Mouse (Mus musculus) hindbrain, postnatal 0 days (tissue): ENCODE data around the gene Cchcr1. TPM values are rescaled to one million over a fixed set of nuclear protein-coding genes. Genes with fewer than 3 reads are reported as not detected.
"Not testable (repeated sequence)": the region's sequence is repeated elsewhere in the genome, so short reads cannot be mapped to it uniquely, and the experiment has no call there.

Source experiments
- ATAC-seq: fragments of 200-750 bp; cut with Nextera tagmentation; 2 replicates; pipeline ENCODE4 v1.8.0; 2017; ENCODE audit warnings: mild to moderate bottlenecking, moderate TSS enrichment, moderate library complexity
- DNase-seq: peaks from one replicate; pipeline ENCODE4 v3.0.0-alpha.2; 2015; ENCODE audit warnings: low spot score
- H3K27ac ChIP-seq: fragments of 300-500 bp; sonication (generic); 2 replicates; pipeline ENCODE4 v1.5.1; 2014; ENCODE audit warnings: mild to moderate bottlenecking
- H3K27me3 ChIP-seq: fragments of 300-500 bp; sonication (generic); 2 replicates; pipeline ENCODE4 v1.6.1; 2014; ENCODE audit warnings: low read length, mixed read lengths; ENCODE audit not compliant: insufficient read depth
- H3K36me3 ChIP-seq: fragments of 300-500 bp; sonication (generic); 2 replicates; pipeline ENCODE4 v1.6.1; 2014; ENCODE audit warnings: low read length, mixed read lengths; ENCODE audit not compliant: insufficient read depth
- H3K4me1 ChIP-seq: fragments of 300-500 bp; sonication (generic); 2 replicates; pipeline ENCODE4 v1.6.1; 2014; ENCODE audit warnings: antibody characterized with exemption, low read length, mixed read lengths; ENCODE audit not compliant: insufficient read depth
- H3K4me2 ChIP-seq: fragments of 300-500 bp; sonication (generic); 2 replicates; pipeline ENCODE4 v1.6.1; 2014; ENCODE audit warnings: low read depth, mild to moderate bottlenecking, low read length, moderate library complexity, mixed read lengths
- H3K4me3 ChIP-seq: fragments of 300-500 bp; sonication (generic); 2 replicates; pipeline ENCODE4 v1.5.1; 2014; ENCODE audit warnings: low read length
- H3K9ac ChIP-seq: fragments of 300-500 bp; sonication (generic); replicated peaks from 2 replicates; pipeline ENCODE4 v1.6.1; 2014; ENCODE audit warnings: mild to moderate bottlenecking, low read length, moderate library complexity, mixed read lengths
- H3K9me3 ChIP-seq: fragments of 300-500 bp; sonication (generic); 2 replicates; pipeline ENCODE4 v1.6.1; 2016; ENCODE audit warnings: low read length, mixed read lengths
- CTCF ChIP-seq: IDR thresholded peaks from 2 replicates; pipeline ENCODE4 v1.5.1; 2016; ENCODE audit warnings: antibody characterized with exemption, control low read depth, low read depth
- WGBS: fragments of 180-500 bp; shearing (Covaris S2); extraction: QIAGEN DNeasy Blood & Tissue Kit; methylation state at CpG from one replicate; pipeline ENCODE4 v1.1.7; 2014; 5-methylcytosine and 5-hydroxymethylcytosine counted together
- polyA plus RNA-seq: library from polyadenylated mRNA; unstranded; fragments of >200 nt; fragmentation: Nextera tagmentation; extraction: Ambion mirVana; gene quantifications from 2 replicates; pipeline ENCODE4 v1.2.1, GENCODE M21; 2015
- total RNA-seq: library from RNA; depleted of rRNA; stranded (reverse); fragments of >200 nt; gene quantifications from 2 replicates; pipeline ENCODE4 v1.2.3, GENCODE M21; 2014

The Cchcr1 gene
- total and polyA plus RNA-seq, 2 experiments from 2014 or later, result 4.5 to 5.5 TPM

DNA sequence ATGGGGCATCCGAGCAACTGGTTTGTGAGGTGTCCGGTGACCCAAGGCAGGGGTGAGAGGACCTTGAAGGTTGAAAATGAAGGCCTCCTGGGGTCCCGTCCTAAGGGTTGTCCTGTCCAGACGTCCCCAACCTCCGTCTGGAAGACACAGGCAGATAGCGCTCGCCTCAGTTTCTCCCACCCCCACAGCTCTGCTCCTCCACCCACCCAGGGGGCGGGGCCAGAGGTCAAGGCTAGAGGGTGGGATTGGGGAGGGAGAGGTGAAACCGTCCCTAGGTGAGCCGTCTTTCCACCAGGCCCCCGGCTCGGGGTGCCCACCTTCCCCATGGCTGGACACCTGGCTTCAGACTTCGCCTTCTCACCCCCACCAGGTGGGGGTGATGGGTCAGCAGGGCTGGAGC, 11.1 kb upstream of the Cchcr1 start, which contains the start of gene Pou5f1:
Pou5f1 (plus strand) TSS at position 243 of the 400 bp plus-strand sequence.
- H3K9ac ChIP-seq, result no peak within 1 kb of the TSS
- DNase-seq (no peak), ATAC-seq (no peak)
- H3K4me1 ChIP-seq, result no peaks in the 10 kb centered on the region
- no peak within 1 kb of the TSS for H3K4me2 ChIP-seq
- H3K36me3 ChIP-seq, result no peaks in the 10 kb centered on the region
- H3K27me3 ChIP-seq, result peaks cover 5% of the 10 kb centered on the region; the same call in 1 of the 2 replicates
- H3K9me3 ChIP-seq, result no peaks in the 10 kb centered on the region
- no peak within 1 kb of the TSS for H3K4me3 ChIP-seq
- TF ChIP-seq CTCF, result no peak
- no peak within 1 kb of the TSS for H3K27ac ChIP-seq
- WGBS, result 31% methylated on average over 13 of the region's 13 CpGs

DNA sequence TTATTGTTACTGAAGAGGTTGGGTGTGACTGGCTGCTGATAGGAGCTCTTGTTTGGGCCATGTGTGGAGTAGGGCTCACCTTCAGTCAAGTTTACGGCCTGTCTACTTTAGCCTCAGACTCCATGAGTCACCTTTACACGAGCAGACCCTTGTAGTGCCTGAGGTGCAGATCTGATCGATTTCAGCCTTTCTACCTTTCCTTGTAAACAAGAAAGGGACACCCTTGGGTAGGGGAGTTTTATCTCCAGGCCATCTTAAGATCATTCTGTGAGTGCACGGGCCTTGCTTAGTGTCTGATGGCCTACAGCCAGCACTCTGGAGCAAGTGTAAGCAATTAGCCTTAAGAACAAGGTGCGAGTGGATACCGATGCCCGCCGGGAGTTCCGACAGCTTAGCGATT, 10.0 kb upstream of the Cchcr1 start:
- no peak overlapping the region for H3K9ac ChIP-seq
- H3K4me2 ChIP-seq, result no peak overlapping the region
- H3K4me1 ChIP-seq, result no peaks in the 10 kb centered on the region
- H3K27ac ChIP-seq, result no peak overlapping the region
- ATAC-seq, result no peak
- no peak overlapping the region for H3K4me3 ChIP-seq
- DNase-seq, result no peak
- peaks cover 5% of the 10 kb centered on the region; the same call in 1 of the 2 replicates for H3K27me3 ChIP-seq
- H3K36me3 ChIP-seq, result no peaks in the 10 kb centered on the region
- WGBS, result 21% methylated on average over 10 of the region's 10 CpGs
- no peak for TF ChIP-seq CTCF
- no peaks in the 10 kb centered on the region for H3K9me3 ChIP-seq

DNA sequence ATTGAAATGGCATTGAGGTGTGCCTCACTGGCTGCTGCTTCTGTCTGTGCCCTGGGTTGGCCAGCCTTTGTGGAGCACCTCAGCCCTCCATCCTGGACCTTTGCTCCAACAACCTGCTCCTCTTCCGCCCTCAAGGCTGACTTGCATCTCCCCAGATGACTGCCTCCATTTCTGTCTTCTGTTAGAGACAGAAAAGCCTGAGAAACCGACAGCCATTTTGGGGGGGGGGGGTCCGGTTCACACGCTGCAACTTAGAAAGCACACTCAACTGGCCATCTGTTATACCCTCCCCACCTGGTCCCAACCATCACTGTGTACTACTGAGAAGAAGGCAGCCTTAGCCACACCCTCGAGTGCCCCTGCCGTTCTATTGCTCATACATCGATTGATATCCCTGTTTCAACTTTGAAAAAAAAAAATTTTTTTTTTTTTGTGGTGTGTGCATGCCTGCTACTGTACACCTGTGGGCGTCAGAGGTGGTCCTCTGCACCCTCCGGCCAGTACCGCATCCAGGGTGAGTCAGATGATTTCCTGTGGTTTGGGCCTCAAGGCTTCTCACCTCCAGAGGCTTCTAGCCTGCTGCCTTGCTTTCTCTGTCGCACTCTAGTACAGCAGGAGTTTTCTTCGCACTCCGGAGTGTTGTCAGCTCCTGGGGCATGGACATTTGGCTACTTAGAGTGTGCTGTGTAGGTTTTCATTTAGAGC, 9.2 kb upstream of the Cchcr1 start:
- H3K4me2 ChIP-seq, result no peak overlapping the region
- ATAC-seq (no peak), DNase-seq (no peak)
- H3K9ac ChIP-seq, result no peak overlapping the region
- no peaks in the 10 kb centered on the region for H3K36me3 ChIP-seq
- 34% methylated on average over 13 of the region's 13 CpGs for WGBS
- H3K4me3 ChIP-seq, result no peak overlapping the region
- H3K4me1 ChIP-seq, result no peaks in the 10 kb centered on the region
- no peak for TF ChIP-seq CTCF
- H3K9me3 ChIP-seq, result no peaks in the 10 kb centered on the region
- H3K27me3 ChIP-seq, result peaks cover 5% of the 10 kb centered on the region; the same call in 1 of the 2 replicates
- no peak overlapping the region for H3K27ac ChIP-seq

DNA sequence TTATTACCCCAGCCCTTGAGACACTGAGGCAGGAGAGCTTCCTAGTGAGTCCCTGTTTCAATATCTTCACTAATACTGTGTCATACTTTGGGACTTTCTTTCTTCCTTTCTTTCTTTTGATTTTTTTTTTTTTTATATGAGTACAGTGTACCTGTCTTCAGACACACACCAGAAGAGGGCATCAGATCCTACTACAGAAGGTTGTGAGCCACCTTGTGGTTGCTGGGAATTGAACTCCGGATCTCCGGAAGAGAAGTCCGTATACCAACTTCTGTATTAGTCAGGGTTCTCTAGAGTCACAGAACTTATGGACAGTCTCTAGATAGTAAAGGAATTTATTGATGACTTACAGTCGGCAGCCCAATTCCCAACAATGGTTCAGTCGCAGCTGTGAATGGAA, 8.6 kb upstream of the Cchcr1 start:
- H3K9me3 ChIP-seq, H3K4me2 ChIP-seq, H3K27me3 ChIP-seq, H3K4me1 ChIP-seq, DNase-seq, H3K36me3 ChIP-seq, H3K9ac ChIP-seq, H3K4me3 ChIP-seq, ATAC-seq, H3K27ac ChIP-seq: not testable (repeated sequence)
- 49% methylated on average over 3 of the region's 5 CpGs for WGBS

DNA sequence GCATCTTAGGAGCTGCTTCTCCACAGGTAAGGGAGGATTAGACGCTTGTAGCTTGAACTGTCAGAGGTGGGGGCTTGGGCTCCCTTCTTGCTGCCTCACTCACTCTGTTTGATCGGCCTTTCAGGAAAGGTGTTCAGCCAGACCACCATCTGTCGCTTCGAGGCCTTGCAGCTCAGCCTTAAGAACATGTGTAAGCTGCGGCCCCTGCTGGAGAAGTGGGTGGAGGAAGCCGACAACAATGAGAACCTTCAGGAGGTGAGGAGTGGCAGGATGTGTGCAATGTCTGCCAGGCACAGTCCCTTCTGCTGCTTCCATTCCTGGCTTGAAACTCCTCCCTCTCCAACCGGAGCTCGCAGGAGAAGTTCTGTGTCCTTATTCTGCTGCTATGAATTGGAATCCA, 7.6 kb upstream of the Cchcr1 start:
- TF ChIP-seq CTCF, result peak; percentile 62
- Histone ChIP-seq H3K9ac (no peak overlapping the region), H3K4me2 (no peak overlapping the region), H3K9me3 (no peaks in the 10 kb centered on the region), H3K27me3 (peaks cover 5% of the 10 kb centered on the region; the same call in 1 of the 2 replicates), H3K4me1 (no peaks in the 10 kb centered on the region), H3K27ac (no peak overlapping the region), H3K4me3 (no peak overlapping the region), H3K36me3 (no peaks in the 10 kb centered on the region)
- peak; percentile 59 for DNase-seq
- ATAC-seq, result no peak
- 37% methylated on average over 8 of the region's 8 CpGs for WGBS

DNA sequence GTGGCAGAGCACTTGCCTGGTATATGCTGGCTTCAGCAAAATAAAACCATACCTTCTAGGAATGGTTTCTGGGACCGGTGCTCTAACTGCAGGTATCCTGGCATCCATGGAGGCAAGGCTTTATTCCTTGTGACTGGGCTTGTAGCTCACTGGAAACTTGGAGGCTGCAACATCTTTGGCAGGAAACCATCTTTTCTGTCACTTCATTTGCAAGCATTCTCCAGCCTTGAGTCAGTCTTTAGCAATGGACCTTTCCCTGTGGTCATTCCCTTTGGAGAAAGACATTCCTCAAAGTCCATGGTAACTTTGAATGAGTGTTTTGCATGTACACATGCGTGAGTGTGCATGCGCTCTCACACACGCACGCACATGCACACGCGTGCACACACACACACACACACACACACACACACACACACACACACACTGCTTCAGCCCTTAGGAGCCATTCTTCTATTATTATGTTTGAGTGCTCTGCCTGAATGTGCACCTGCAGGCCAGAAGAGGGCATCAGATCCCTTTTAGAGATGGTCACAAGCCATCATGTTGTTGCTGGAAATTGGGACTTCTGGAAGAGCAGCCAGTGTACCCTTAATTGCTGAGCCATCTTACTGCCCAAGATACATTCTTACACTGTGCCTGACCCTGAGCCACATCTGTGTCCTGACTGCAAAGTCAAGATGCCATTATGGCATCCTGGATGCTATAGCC, 3.8 kb upstream of the Cchcr1 start:
- no peaks in the 10 kb centered on the region for H3K9me3 ChIP-seq
- H3K9ac ChIP-seq, result no peak overlapping the region
- DNase-seq (peak; percentile 58), ATAC-seq (no peak)
- H3K36me3 ChIP-seq, result no peaks in the 10 kb centered on the region
- H3K4me2 ChIP-seq, result no peak overlapping the region
- H3K27me3 ChIP-seq, result no peaks in the 10 kb centered on the region
- H3K4me3 ChIP-seq, result no peak overlapping the region
- H3K27ac ChIP-seq, result no peak overlapping the region
- 89% methylated on average over 7 of the region's 7 CpGs for WGBS
- H3K4me1 ChIP-seq, result peaks cover 4% of the 10 kb centered on the region; the same call in 1 of the 2 replicates
- peak; percentile 75 for TF ChIP-seq CTCF

DNA sequence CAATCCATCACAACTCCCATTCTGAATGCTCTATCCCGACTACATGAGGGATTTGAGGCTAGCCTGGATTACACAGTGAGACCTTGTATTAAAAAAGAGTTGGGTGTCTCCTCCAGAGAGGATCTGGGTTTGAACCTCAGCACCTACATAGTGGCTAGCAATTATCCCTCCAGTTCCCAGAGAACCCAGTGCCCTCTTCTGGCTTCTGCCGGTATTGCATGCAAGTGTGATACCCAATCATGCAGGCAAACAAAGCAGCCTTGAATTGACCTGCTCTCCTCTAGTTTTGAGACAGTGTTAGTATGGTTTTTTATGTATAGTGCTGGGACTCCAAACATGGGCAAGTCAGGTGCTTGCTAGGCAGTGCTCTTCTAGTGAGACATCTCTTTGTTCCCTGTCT, 3.0 kb upstream of the Cchcr1 start:
- H3K4me1 ChIP-seq, result peaks cover 4% of the 10 kb centered on the region; the same call in 1 of the 2 replicates
- TF ChIP-seq CTCF, result peak; percentile 77
- 6% methylated on average over 2 of the region's 2 CpGs for WGBS
- H3K27me3 ChIP-seq, result no peaks in the 10 kb centered on the region
- no peak overlapping the region for H3K4me3 ChIP-seq
- ATAC-seq (no peak), DNase-seq (peak; percentile 64)
- H3K9me3 ChIP-seq, result no peaks in the 10 kb centered on the region
- H3K27ac ChIP-seq, result no peak overlapping the region
- no peaks in the 10 kb centered on the region for H3K36me3 ChIP-seq
- no peak overlapping the region for H3K4me2 ChIP-seq
- no peak overlapping the region for H3K9ac ChIP-seq
